Mouse (Mus musculus) liver, embryonic 14.5 days (tissue): ENCODE measurements around the gene Pde4d. TPM values are rescaled to one million over a fixed set of nuclear protein-coding genes. Genes with fewer than 3 reads are reported as not detected.

Experiments used
- ATAC-seq: fragments of 200-750 bp; cut with Nextera tagmentation; 2 replicates; pipeline ENCODE4 v1.8.0; 2017; ENCODE audit warnings: moderate number of reproducible peaks, mild to moderate bottlenecking, moderate library complexity; ENCODE audit not compliant: insufficient read depth
- DNase-seq, 3 experiments: peaks; one replicate each; pipeline ENCODE4 v3.0.0-alpha.2; 2012 to 2013; ENCODE audit warnings: low read depth in 3 of 3, low spot score in 3 of 3
- H3K27ac ChIP-seq: fragments of 300-500 bp; sonication (generic); 2 replicates; pipeline ENCODE4 v1.5.1; 2014; ENCODE audit warnings: moderate library complexity, mild to moderate bottlenecking, control low read depth, inconsistent platforms
- H3K27me3 ChIP-seq: fragments of 300-500 bp; sonication (generic); 2 replicates; pipeline ENCODE4 v1.6.1; 2014; ENCODE audit warnings: mild to moderate bottlenecking, low read length, moderate library complexity; ENCODE audit not compliant: control insufficient read depth, insufficient read depth
- H3K36me3 ChIP-seq: fragments of 300-500 bp; sonication (generic); replicated peaks from 2 replicates; pipeline ENCODE4 v1.6.1; 2014; ENCODE audit warnings: low read depth; ENCODE audit not compliant: control insufficient read depth, insufficient read depth
- H3K4me1 ChIP-seq, 2 experiments: fragments of 200-500 bp in 1 of 2; fragments of 300-500 bp in 1 of 2; sonication (generic) in 1 of 2; replicated peaks; 2 replicates each; pipeline ENCODE4 v1.6.1; 2012 to 2014; ENCODE audit warnings: antibody characterized with exemption in 1 of 2, inconsistent platforms in 1 of 2, low read length in 1 of 2; ENCODE audit not compliant: control insufficient read depth in 2 of 2, insufficient read depth in 2 of 2
- H3K4me2 ChIP-seq: fragments of 300-500 bp; sonication (generic); 2 replicates; pipeline ENCODE4 v1.6.1; 2014; ENCODE audit warnings: low read depth, mild to moderate bottlenecking, control low read depth, moderate library complexity
- H3K4me3 ChIP-seq, 2 experiments: fragments of 200-500 bp in 1 of 2; fragments of 300-500 bp in 1 of 2; sonication (generic) in 1 of 2; 2 replicates each; pipeline ENCODE4 v1.5.1; 2012 to 2014; ENCODE audit warnings: low read depth in 2 of 2, low read length in 2 of 2, mild to moderate bottlenecking in 2 of 2, control low read depth in 1 of 2, inconsistent platforms in 1 of 2, moderate library complexity in 1 of 2; ENCODE audit not compliant: insufficient read depth in 1 of 2
- H3K9ac ChIP-seq: fragments of 300-500 bp; sonication (generic); replicated peaks from 2 replicates; pipeline ENCODE4 v1.6.1; 2014; ENCODE audit warnings: mild to moderate bottlenecking, control low read depth, moderate library complexity
- H3K9me3 ChIP-seq: fragments of 300-500 bp; sonication (generic); 2 replicates; pipeline ENCODE4 v1.6.1; 2016; ENCODE audit warnings: low read length, mixed read lengths; ENCODE audit not compliant: control insufficient read depth
- CTCF ChIP-seq: IDR thresholded peaks from 2 replicates; pipeline ENCODE4 v1.5.1; 2016; ENCODE audit warnings: antibody characterized with exemption, low read depth, control low read depth
- EP300 ChIP-seq: IDR thresholded peaks from 2 replicates; pipeline ENCODE4 v1.6.1; 2016; ENCODE audit warnings: antibody characterized with exemption, low read depth
- whole genome bisulfite sequencing: fragments of 180-500 bp; shearing (Covaris S2); extraction: QIAGEN DNeasy Blood & Tissue Kit; methylation state at CpG from one replicate; pipeline ENCODE4 v1.1.7; 2014; ENCODE audit not compliant: insufficient replicate concordance; 5-methylcytosine and 5-hydroxymethylcytosine counted together
- polyA plus RNA-seq, 2 experiments: library from polyadenylated mRNA; depleted of rRNA in 1 of 2; stranded (reverse) in 1 of 2; unstranded in 1 of 2; fragments of >200 nt; fragmentation: Nextera tagmentation in 1 of 2; extraction: Ambion mirVana in 1 of 2; gene quantifications; 2 replicates each; pipeline versions ENCODE4 v1.2.1 to v1.2.3; 2012 to 2014

The Pde4d gene
- polyA plus RNA-seq, 2 experiments: 4.9 to 8.6 TPM

- Histone ChIP-seq H3K4me1 (peaks cover 49 to 55% of the 10 kb centered on the region in 2 experiments), H3K36me3 (no peaks in the 10 kb centered on the region), H3K27me3 (no peaks in the 10 kb centered on the region), H3K9me3 (no peaks in the 10 kb centered on the region), H3K27ac (peak overlapping the region; percentile 94), H3K9ac (peak overlapping the region; percentile 99), H3K4me3 (peak overlapping the region; percentile 83 to 95), H3K4me2 (peak overlapping the region; percentile 90)
- DNase-seq: peak in 1 of 3 experiments; percentile 62
- peak; percentile 50 for ATAC-seq
- no peak for TF ChIP-seq EP300
- TF ChIP-seq CTCF: no peak
- 5% methylated on average over 4 of the region's 4 CpGs for WGBS
These were observed 1236.5 kb downstream of the Pde4d start for GRCm38 (mm10) chr13:109686116-109686876.

GRCm38 (mm10) chr13:109686906-109687305 lies 1237.2 kb downstream of the Pde4d start:
- ATAC-seq (no peak), DNase-seq (no peak)
- TF ChIP-seq EP300: no peak
- no peak for TF ChIP-seq CTCF
- Histone ChIP-seq H3K4me1 (peaks cover 49 to 55% of the 10 kb centered on the region in 2 experiments), H3K27ac (peak overlapping the region; percentile 71), H3K27me3 (no peaks in the 10 kb centered on the region), H3K9ac (peak overlapping the region; percentile 99), H3K4me3 (peak overlapping the region; percentile 83 to 95), H3K9me3 (no peaks in the 10 kb centered on the region), H3K4me2 (peak overlapping the region; percentile 90), H3K36me3 (no peaks in the 10 kb centered on the region)
- 7% methylated on average over 3 of the region's 3 CpGs for WGBS

GRCm38 (mm10) chr13:109688195-109688594 lies 1238.4 kb downstream of the Pde4d start:
- Histone ChIP-seq H3K9me3 (no peaks in the 10 kb centered on the region), H3K36me3 (no peaks in the 10 kb centered on the region), H3K27me3 (no peaks in the 10 kb centered on the region), H3K4me2 (peak overlapping the region; percentile 90), H3K4me3 (peak overlapping the region; percentile 42 to 83), H3K9ac (peak overlapping the region; percentile 66; the same call in 1 of the 2 replicates), H3K4me1 (peaks cover 51 to 55% of the 10 kb centered on the region in 2 experiments), H3K27ac (peak overlapping the region; percentile 85)
- DNase-seq: peak in 1 of 3 experiments; percentile 45
- peak; percentile 19; the same call in 1 of the 2 replicates for ATAC-seq
- TF ChIP-seq CTCF (no peak), EP300 (peak; percentile 70)
- WGBS: 5% methylated on average over 2 of the region's 2 CpGs

- Histone ChIP-seq H3K4me3 (peak overlapping the region in 1 of 2 experiments; percentile 83; a peak in 2 of 4 replicates), H3K36me3 (no peaks in the 10 kb centered on the region), H3K27me3 (no peaks in the 10 kb centered on the region), H3K4me2 (peak overlapping the region; percentile 90), H3K27ac (peak overlapping the region; percentile 71), H3K9ac (peak overlapping the region; percentile 52), H3K4me1 (peaks cover 50 to 55% of the 10 kb centered on the region in 2 experiments), H3K9me3 (no peaks in the 10 kb centered on the region)
- WGBS: 74% methylated on average over 3 of the region's 3 CpGs
- DNase-seq (no peak), ATAC-seq (no peak)
- TF ChIP-seq EP300 (no peak), CTCF (no peak; the same call in 1 of the 2 replicates)
These were observed 1239.4 kb downstream of the Pde4d start for GRCm38 (mm10) chr13:109689176-109689575.

- 30% methylated on average over 5 of the region's 5 CpGs for WGBS
- TF ChIP-seq EP300 (peak; percentile 79), CTCF (no peak)
These were observed 1240.8 kb downstream of the Pde4d start for GRCm38 (mm10) chr13:109690558-109690957.

More at GRCm38 (mm10) chr13:109690558-109690957, 1240.8 kb downstream of the Pde4d start:
- H3K27me3 ChIP-seq: no peaks in the 10 kb centered on the region
- H3K4me2 ChIP-seq: peak overlapping the region; percentile 90
- H3K9me3 ChIP-seq: no peaks in the 10 kb centered on the region
- ATAC-seq (peak; percentile 57), DNase-seq (peak in 2 of 3 experiments; percentile 41 to 54)
- peak overlapping the region in 1 of 2 experiments; percentile 1; a peak in 2 of 4 replicates for H3K4me3 ChIP-seq
- peaks cover 44 to 50% of the 10 kb centered on the region in 2 experiments for H3K4me1 ChIP-seq
- H3K36me3 ChIP-seq: no peaks in the 10 kb centered on the region
- peak overlapping the region; percentile 77 for H3K27ac ChIP-seq
- H3K9ac ChIP-seq: peak overlapping the region; percentile 45
